Mouse (Mus musculus) natural killer cell, adult 2 months (primary cell): ENCODE results near the gene Rcor2.
A peak's percentile ranks its signal among the peaks of the same experiment; 100 is the strongest.

Source experiments
- DNase-seq, 2 experiments: peaks; one replicate each; pipeline ENCODE4 v3.0.0; 2022; ENCODE audit warnings: low spot score in 2 of 2

Rcor2 gene

GRCm38 (mm10) chr19:7291958-7292709 lies 25.0 kb downstream of the Rcor2 start:
- no peak for DNase-seq

- peak; percentile 13 to 35 for DNase-seq
Measured at GRCm38 (mm10) chr19:7294098-7294876, 27.2 kb downstream of the Rcor2 start.

GRCm38 (mm10) chr19:7295071-7295658 lies 28.0 kb downstream of the Rcor2 start:
- peak; percentile 75 to 77 for DNase-seq

- no peak for DNase-seq
Measured at GRCm38 (mm10) chr19:7295959-7296358, 28.8 kb downstream of the Rcor2 start.

GRCm38 (mm10) chr19:7299052-7299451 lies 31.9 kb downstream of the Rcor2 start:
- no peak for DNase-seq

- no peak for DNase-seq
Measured at GRCm38 (mm10) chr19:7300078-7300477, 33.0 kb downstream of the Rcor2 start.

- DNase-seq: no peak
Measured at GRCm38 (mm10) chr19:7301647-7302492, 34.7 kb downstream of the Rcor2 start.

- DNase-seq: no peak
Measured at GRCm38 (mm10) chr19:7302493-7302797, 35.3 kb downstream of the Rcor2 start.

- no peak for DNase-seq
Measured at GRCm38 (mm10) chr19:7303796-7304195, 36.7 kb downstream of the Rcor2 start.

GRCm38 (mm10) chr19:7304801-7305200 lies 37.7 kb downstream of the Rcor2 start:
- no peak for DNase-seq

GRCm38 (mm10) chr19:7305380-7306310 lies 38.5 kb downstream of the Rcor2 start:
- DNase-seq: no peak

GRCm38 (mm10) chr19:7306968-7307367 lies 39.8 kb downstream of the Rcor2 start:
- DNase-seq: peak; percentile 10 to 42

GRCm38 (mm10) chr19:7307995-7308770 lies 41.1 kb downstream of the Rcor2 start:
- no peak for DNase-seq

GRCm38 (mm10) chr19:7309738-7310330 lies 42.7 kb downstream of the Rcor2 start:
- no peak for DNase-seq

- no peak for DNase-seq
Measured at GRCm38 (mm10) chr19:7310704-7311103, 43.6 kb downstream of the Rcor2 start.

- no peak for DNase-seq
Measured at GRCm38 (mm10) chr19:7311306-7311705, 44.2 kb downstream of the Rcor2 start.

- DNase-seq: no peak
Measured at GRCm38 (mm10) chr19:7313660-7314059, 46.5 kb downstream of the Rcor2 start.

- DNase-seq: peak; percentile 23 to 44
Measured at GRCm38 (mm10) chr19:7314976-7315586, 48.0 kb downstream of the Rcor2 start.

GRCm38 (mm10) chr19:7315587-7315984 lies 48.5 kb downstream of the Rcor2 start:
- DNase-seq: no peak
